Mouse (Mus musculus): ENCODE results near the gene Amacr. TPM values are rescaled to one million over a fixed set of nuclear protein-coding genes. Genes with fewer than 3 reads are reported as not detected.

Gene Amacr
- 10 to 100 TPM; 11.6 to 12.4 TPM for total RNA-seq (2021)
- long read RNA-seq, experiment 1, transcript Amacr-201 (5 exons, 2,577 nt), result major isoform, 24 of 29 reads
- long read RNA-seq, experiment 1, partial matches to known transcripts, result 2 of 29 reads
- long read RNA-seq, experiment 1, other reads (novel, unspliced or antisense), result 3 of 29 reads
- long read RNA-seq, experiment 2, transcript Amacr-201 (5 exons, 2,577 nt), result major isoform, 22 of 24 reads
- long read RNA-seq, experiment 2, partial matches to known transcripts, result 2 of 24 reads
- long read RNA-seq, experiment 2, other reads (novel, unspliced or antisense), result 0 of 24 reads

GRCm38 (mm10) chr15:10981377-10982063 lies at the start of gene Amacr:
TSS of gene Amacr (plus strand) at chr15:10981756.
- DNase-seq (ENCODE audit: low spot score in 2 of 2), result peak; percentile 85 to 92

- no peak for DNase-seq (ENCODE audit: low spot score in 2 of 2)
Measured at GRCm38 (mm10) chr15:10933930-10934329, 47.6 kb upstream of the Amacr start.

DNA sequence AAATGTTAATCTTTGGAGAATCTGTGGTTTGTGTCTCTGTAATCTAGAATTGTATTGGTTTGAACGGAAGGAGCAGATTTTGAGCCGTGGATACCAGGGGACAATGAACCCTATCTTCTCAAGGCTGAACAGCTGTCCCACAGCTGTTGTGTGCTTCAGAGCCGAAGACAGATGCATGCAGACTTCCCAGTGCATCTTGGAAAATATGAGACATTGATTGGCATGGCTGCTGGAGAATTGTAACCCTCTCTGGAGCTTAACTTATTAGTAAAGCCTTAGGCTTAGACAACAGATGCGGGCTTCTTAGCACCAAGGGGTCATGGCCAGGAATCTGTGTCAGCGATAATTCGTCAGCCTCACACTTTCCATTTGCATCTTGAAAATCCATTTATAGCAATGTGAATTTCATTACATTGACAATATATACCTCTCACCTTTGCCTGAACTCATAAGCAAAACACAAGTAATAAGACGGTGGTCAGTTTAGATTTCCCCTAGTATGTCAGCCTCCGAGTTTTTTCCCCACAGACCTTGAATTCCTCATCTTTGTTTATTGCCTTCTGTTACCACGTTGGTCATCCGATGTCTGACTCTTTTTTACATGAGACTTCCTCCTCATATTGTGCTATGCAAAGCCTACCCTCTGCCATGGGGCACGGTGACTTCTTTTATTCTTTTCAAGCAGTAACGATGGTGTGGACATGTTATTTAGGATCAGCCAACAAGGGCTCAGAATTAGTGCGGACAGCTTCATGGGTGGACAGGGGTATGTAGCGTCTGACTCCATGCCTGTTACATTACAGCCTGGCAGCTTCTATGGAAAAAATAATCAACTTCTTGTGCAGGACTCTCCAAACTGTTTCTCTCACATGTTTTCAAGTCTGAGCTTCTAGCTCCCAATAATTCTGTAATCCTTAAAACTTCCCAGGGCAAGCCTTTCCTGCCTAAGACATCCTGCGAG lies 41.1 kb upstream of the Amacr start:
- DNase-seq (ENCODE audit: low spot score in 2 of 2), result no peak

GRCm38 (mm10) chr15:10941901-10942300 lies 39.7 kb upstream of the Amacr start:
- no peak for DNase-seq (ENCODE audit: low spot score in 2 of 2)

GRCm38 (mm10) chr15:10947852-10948251 lies 33.7 kb upstream of the Amacr start:
- no peak for DNase-seq (ENCODE audit: low spot score in 2 of 2)

- no peak for DNase-seq (ENCODE audit: low spot score in 2 of 2)
Measured at GRCm38 (mm10) chr15:10951951-10952759, 29.4 kb upstream of the Amacr start, which contains the start of gene C1qtnf3. TSS of gene C1qtnf3 (plus strand) at chr15:10952332.

DNA sequence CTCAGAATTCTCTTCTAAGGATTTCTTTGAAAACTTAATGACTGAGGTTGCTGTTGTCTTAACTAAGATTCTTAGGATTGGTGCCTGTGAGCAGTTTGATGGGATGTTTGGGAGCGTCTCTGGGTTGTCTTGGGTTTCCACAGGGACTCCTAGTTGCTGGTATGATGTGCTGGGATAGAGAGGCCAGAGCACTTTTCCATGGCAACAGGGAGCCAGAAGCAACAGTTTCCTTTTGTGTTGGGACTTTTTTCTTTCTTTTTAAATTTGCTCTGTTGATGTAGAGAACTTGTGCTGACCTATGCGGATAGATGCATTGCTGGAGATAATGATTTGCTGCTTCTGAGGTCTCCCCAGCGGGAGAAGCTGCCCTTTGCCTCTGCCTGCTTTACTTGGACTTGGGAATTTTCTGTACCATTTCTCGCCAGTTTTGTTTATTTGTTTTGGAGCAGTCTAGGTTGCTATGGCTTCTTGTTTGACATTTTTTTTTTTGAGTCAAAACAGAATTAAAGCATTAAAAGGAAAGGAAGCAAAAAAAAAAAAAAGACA lies 28.7 kb upstream of the Amacr start:
- no peak for DNase-seq (ENCODE audit: low spot score in 2 of 2)

DNA sequence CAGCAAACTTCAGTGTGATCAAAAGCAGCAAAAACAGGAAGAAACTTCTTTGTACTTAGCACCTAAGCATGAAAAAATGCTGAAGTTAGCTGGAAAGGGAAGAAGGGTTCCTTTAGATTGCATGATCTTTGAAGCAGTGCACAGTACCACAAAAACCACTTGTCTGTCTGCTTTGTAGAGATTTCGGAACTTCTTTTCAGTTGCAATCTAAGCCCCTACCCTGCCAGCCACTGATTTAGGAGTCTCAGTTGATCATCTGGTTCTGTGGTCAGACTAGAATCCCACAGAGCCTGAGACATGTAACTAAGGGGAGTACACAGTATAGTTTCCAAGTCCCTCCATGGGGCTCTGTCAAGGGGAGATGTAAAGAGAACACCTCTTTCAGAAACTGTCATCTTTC lies 28.1 kb upstream of the Amacr start:
- no peak for DNase-seq (ENCODE audit: low spot score in 2 of 2)

- no peak for DNase-seq (ENCODE audit: low spot score in 2 of 2)
Measured at GRCm38 (mm10) chr15:10954381-10955016, 27.1 kb upstream of the Amacr start.

DNA sequence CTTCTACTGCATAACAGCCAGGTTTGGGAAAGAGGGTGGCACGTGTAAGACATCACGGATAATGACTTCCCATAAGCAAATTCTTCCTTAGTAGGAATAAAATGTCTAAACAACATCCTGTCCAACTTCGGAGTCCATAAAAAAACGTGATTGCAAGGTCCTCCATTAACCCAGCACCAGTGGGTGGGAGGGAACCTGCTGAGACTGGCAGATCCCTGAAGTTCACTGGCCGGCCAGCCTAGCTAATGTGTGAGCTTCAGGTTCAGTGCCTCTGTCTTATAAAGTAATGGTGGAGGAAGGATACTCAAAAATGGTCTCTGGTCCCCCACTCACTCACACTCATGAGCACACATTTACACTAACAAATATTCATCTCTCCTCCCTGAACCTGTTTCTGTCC lies 26.4 kb upstream of the Amacr start:
- DNase-seq (ENCODE audit: low spot score in 2 of 2), result no peak

DNA sequence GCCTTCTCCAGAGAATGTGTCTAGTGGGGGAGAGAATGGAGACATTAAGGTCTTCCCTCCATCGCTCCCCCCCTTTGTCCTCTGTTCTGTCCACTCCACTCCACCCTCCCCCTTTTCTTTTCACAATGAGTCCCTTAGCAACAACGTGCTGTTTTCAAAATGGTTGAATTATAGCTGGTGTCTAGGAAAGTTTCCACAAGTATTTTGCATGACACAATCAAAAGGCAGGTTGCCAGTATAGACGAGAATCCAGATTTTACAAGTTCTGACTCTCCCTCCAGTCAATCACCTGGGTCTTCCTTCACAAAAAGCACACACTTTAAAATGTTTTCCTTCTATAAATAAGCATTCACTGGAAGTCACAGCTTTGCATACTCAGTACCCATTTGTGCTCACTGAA lies 24.9 kb upstream of the Amacr start:
- DNase-seq (ENCODE audit: low spot score in 2 of 2), result no peak

DNA sequence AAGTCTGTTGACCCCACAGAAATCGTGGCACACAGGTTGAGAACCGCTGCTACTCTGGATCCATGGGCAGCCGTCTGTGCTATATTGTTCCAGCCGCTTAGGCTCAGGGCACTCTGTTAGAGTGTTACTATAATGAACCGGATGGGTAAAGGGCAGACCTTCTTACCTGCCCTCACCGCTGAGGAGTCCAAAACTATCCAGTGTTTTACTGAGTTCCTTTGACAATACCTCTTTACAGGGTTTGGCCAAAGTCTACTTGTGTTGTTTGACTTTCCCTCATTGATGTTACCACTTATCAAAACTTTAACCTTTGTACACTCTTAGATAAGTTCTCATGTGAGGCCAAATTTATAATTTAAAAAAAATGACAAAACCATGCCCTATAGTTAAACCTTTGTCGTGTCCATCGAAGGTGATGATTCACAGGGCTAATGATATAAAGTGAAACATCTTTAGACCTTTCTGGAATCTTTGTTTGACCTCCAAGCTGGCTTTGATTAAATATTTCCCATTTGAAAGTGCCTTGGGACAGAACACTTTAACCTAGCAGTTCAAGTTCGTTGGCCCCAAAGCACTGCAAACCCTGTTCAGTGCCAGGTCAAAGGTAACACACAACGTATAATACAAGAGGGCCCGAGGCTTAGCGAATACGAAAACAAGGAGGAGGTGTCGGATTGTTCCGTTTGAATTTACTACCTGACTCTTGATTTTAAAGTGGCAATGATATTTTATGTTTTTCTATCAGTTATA lies 22.1 kb upstream of the Amacr start:
- no peak for DNase-seq (ENCODE audit: low spot score in 2 of 2)

DNA sequence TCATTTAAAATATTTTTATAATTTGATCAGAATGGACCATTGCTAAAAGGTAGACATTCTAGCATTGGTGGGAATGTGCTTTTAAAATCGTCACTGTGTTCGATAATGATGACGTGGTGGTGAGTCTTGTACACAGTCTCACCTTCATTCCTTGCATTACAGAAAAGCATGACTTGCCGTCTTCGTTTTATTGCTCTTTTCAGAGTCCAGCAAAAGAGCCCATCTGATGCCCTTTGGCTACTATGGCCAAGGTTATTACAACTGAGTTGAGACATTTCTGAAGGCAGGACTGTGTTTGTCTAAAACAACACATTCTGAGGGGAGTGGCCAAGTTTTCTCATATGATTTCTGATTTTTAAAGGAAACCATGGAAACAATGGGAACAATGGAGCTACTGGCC lies 21.3 kb upstream of the Amacr start:
- DNase-seq (ENCODE audit: low spot score in 2 of 2), result no peak

- DNase-seq (ENCODE audit: low spot score in 2 of 2), result no peak
Measured at GRCm38 (mm10) chr15:10962601-10963000, 19.0 kb upstream of the Amacr start.

- DNase-seq (ENCODE audit: low spot score in 2 of 2), result no peak
Measured at GRCm38 (mm10) chr15:10969439-10969838, 12.1 kb upstream of the Amacr start.

DNA sequence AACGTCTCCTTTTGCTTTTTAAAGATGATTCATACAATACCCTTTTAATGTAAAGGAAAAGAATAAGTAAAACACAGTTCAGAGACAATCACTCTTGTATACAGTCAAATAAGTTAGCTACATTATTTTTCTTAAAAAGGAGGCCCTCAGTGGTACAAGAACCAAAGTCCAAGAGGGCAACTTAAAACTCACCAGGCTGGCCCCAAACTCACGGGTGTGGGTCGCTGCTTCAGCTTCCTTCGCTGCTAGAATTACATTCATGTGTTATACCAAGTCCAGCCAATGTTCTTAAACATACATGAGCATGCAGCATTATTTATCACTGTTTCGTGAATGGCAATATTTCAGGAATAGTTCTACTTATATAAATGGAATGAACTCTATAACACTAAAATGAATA lies 10.8 kb upstream of the Amacr start:
- no peak for DNase-seq (ENCODE audit: low spot score in 2 of 2)

GRCm38 (mm10) chr15:10977151-10977550 lies 4.4 kb upstream of the Amacr start:
- DNase-seq (ENCODE audit: low spot score in 2 of 2), result no peak

- DNase-seq (ENCODE audit: low spot score in 2 of 2), result no peak
Measured at GRCm38 (mm10) chr15:10980712-10981111, 844 bp upstream of the Amacr start.

DNA sequence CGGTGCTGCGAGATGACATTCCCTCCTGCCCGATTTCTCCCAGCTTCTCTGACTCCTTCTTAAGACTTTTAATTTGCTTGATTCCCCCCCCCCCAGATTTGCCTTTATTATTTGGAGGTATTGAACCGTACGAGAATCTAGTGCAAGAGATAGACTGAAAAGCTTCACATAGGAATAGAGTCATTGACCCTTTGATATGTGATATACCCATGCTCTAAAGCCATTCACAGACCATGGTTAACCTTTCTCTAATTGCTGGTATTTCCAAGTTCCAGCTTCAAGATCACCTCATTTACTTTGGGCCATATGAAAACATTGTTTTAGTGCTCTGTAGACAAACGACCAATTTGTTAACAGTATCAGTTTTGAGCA lies 494 bp downstream of the Amacr start:
- no peak for DNase-seq (ENCODE audit: low spot score in 2 of 2)

All from left cerebral cortex, adult 18-20 months (tissue).